Mouse (Mus musculus): ENCODE measurements around the gene Slc35g2.

The Slc35g2 gene

GRCm38 (mm10) chr9:100558991-100559390 lies 11.9 kb downstream of the Slc35g2 start:
- no peak for DNase-seq (ENCODE audit: low spot score)

- no peak for DNase-seq (ENCODE audit: low spot score)
Measured at GRCm38 (mm10) chr9:100558023-100558573, 12.8 kb downstream of the Slc35g2 start.

GRCm38 (mm10) chr9:100555686-100556085 lies 15.2 kb downstream of the Slc35g2 start:
- no peak for DNase-seq (ENCODE audit: low spot score)

- no peak for DNase-seq (ENCODE audit: low spot score)
Measured at GRCm38 (mm10) chr9:100548313-100548712, 22.6 kb downstream of the Slc35g2 start.

GRCm38 (mm10) chr9:100546594-100546910 lies 24.3 kb downstream of the Slc35g2 start:
- no peak for DNase-seq (ENCODE audit: low spot score)

- DNase-seq (ENCODE audit: low spot score) = peak; percentile 99
Measured at GRCm38 (mm10) chr9:100545715-100546593, 24.9 kb downstream of the Slc35g2 start, which contains the start of gene Nck1. Nck1 (minus strand) TSS chr9:100546134.

- DNase-seq (ENCODE audit: low spot score) = no peak
Measured at GRCm38 (mm10) chr9:100544948-100545714, 25.8 kb downstream of the Slc35g2 start.

GRCm38 (mm10) chr9:100535618-100536262 lies 35.1 kb downstream of the Slc35g2 start:
- DNase-seq (ENCODE audit: low spot score) = no peak

GRCm38 (mm10) chr9:100534686-100535085 lies 36.2 kb downstream of the Slc35g2 start:
- DNase-seq (ENCODE audit: low spot score) = no peak

- no peak for DNase-seq (ENCODE audit: low spot score)
Measured at GRCm38 (mm10) chr9:100532847-100533505, 37.9 kb downstream of the Slc35g2 start.

GRCm38 (mm10) chr9:100531296-100531695 lies 39.6 kb downstream of the Slc35g2 start:
- DNase-seq (ENCODE audit: low spot score) = no peak

- no peak for DNase-seq (ENCODE audit: low spot score)
Measured at GRCm38 (mm10) chr9:100525225-100525624, 45.7 kb downstream of the Slc35g2 start.

- no peak for DNase-seq (ENCODE audit: low spot score)
Measured at GRCm38 (mm10) chr9:100522029-100522428, 48.9 kb downstream of the Slc35g2 start.

- no peak for DNase-seq (ENCODE audit: low spot score)
Measured at GRCm38 (mm10) chr9:100520586-100520985, 50.3 kb downstream of the Slc35g2 start.

- no peak for DNase-seq (ENCODE audit: low spot score)
Measured at GRCm38 (mm10) chr9:100520012-100520411, 50.9 kb downstream of the Slc35g2 start.

- no peak for DNase-seq (ENCODE audit: low spot score)
Measured at GRCm38 (mm10) chr9:100507581-100507980, 63.3 kb downstream of the Slc35g2 start.

GRCm38 (mm10) chr9:100506652-100507051 lies 64.2 kb downstream of the Slc35g2 start:
- peak; percentile 45 for DNase-seq (ENCODE audit: low spot score)

GRCm38 (mm10) chr9:100505498-100505897 lies 65.4 kb downstream of the Slc35g2 start:
- no peak for DNase-seq (ENCODE audit: low spot score)
